Mouse (Mus musculus) embryonic facial prominence, embryonic 13.5 days (tissue): Measurements from ENCODE around the gene Lactb. TPM values are rescaled to one million over a fixed set of nuclear protein-coding genes. Genes with fewer than 3 reads are reported as not detected.
A peak's percentile ranks its signal among the peaks of the same experiment; 100 is the strongest.
"Not testable (repeated sequence)": the region's sequence is repeated elsewhere in the genome, so short reads cannot be mapped to it uniquely, and the experiment has no call there.

Experiments used
- ATAC-seq: fragments of 200-750 bp; cut with Nextera tagmentation; 2 replicates; pipeline ENCODE4 v1.8.0; 2017; ENCODE audit warnings: low read depth; ENCODE audit not compliant: insufficient number of reproducible peaks, insufficient read depth, low FRiP score, low TSS enrichment
- H3K27ac ChIP-seq: fragments of 300-500 bp; sonication (generic); 2 replicates; pipeline ENCODE4 v1.5.1; 2015; ENCODE audit warnings: moderate library complexity, mild to moderate bottlenecking, inconsistent platforms
- H3K27me3 ChIP-seq: fragments of 300-500 bp; sonication (generic); 2 replicates; pipeline ENCODE4 v1.6.1; 2015; ENCODE audit warnings: mild to moderate bottlenecking, inconsistent platforms
- H3K36me3 ChIP-seq: fragments of 300-500 bp; sonication (generic); 2 replicates; pipeline ENCODE4 v1.6.1; 2015; ENCODE audit warnings: mild to moderate bottlenecking, inconsistent platforms
- H3K4me1 ChIP-seq: fragments of 300-500 bp; sonication (generic); 2 replicates; pipeline ENCODE4 v1.6.1; 2015; ENCODE audit warnings: inconsistent platforms
- H3K4me2 ChIP-seq: fragments of 300-500 bp; sonication (generic); 2 replicates; pipeline ENCODE4 v1.6.1; 2015; ENCODE audit warnings: moderate library complexity, mild to moderate bottlenecking, inconsistent platforms
- H3K4me3 ChIP-seq: fragments of 300-500 bp; sonication (generic); 2 replicates; pipeline ENCODE4 v1.5.1; 2015; ENCODE audit warnings: mild to moderate bottlenecking, inconsistent platforms
- H3K9ac ChIP-seq: fragments of 300-500 bp; sonication (generic); 2 replicates; pipeline ENCODE4 v1.6.1; 2015; ENCODE audit warnings: mild to moderate bottlenecking, inconsistent platforms
- H3K9me3 ChIP-seq: fragments of 300-500 bp; sonication (generic); 2 replicates; pipeline ENCODE4 v1.6.1; 2016; ENCODE audit warnings: inconsistent platforms
- WGBS: fragments of 180-500 bp; shearing (Covaris S2); methylation state at CpG from one replicate; pipeline ENCODE4 v1.1.7; 2015; ENCODE audit warnings: mixed read lengths; 5-methylcytosine and 5-hydroxymethylcytosine counted together
- polyA plus RNA-seq: library from polyadenylated mRNA; unstranded; fragments of >200 nt; fragmentation: Nextera tagmentation; extraction: Ambion mirVana; gene quantifications from 2 replicates; pipeline ENCODE4 v1.2.1, GENCODE M21; 2015

Gene Lactb
- polyA plus RNA-seq, 1 experiment from 2014 or later, result 9.3 TPM

- Histone ChIP-seq H3K4me1 (peaks cover 30% of the 10 kb centered on the region), H3K27ac (peak overlapping the region; percentile 88), H3K9ac (peak overlapping the region; percentile 93), H3K27me3 (no peaks in the 10 kb centered on the region), H3K9me3 (no peaks in the 10 kb centered on the region), H3K4me3 (peak overlapping the region; percentile 91), H3K36me3 (no peaks in the 10 kb centered on the region), H3K4me2 (peak overlapping the region; percentile 91)
- 2% methylated on average over 27 of the region's 27 CpGs for WGBS
- ATAC-seq, result no peak
Observed at GRCm38 (mm10) chr9:66918672-66919330, 56.5 kb downstream of the Lactb start.

GRCm38 (mm10) chr9:66917892-66918255, 57.4 kb downstream of the Lactb start:
- WGBS, result 70% methylated on average over 1 of the region's 1 CpGs
- no peaks in the 10 kb centered on the region for H3K27me3 ChIP-seq
- no peaks in the 10 kb centered on the region for H3K36me3 ChIP-seq
- no peak overlapping the region for H3K27ac ChIP-seq
- ATAC-seq, result no peak
- H3K4me1 ChIP-seq, result peaks cover 30% of the 10 kb centered on the region
- no peak overlapping the region for H3K9ac ChIP-seq
- H3K4me3 ChIP-seq, result peak overlapping the region; percentile 91
- H3K9me3 ChIP-seq, result no peaks in the 10 kb centered on the region
- H3K4me2 ChIP-seq, result peak overlapping the region; percentile 91

GRCm38 (mm10) chr9:66917216-66917891, 57.9 kb downstream of the Lactb start:
- H3K27ac ChIP-seq, result no peak overlapping the region
- H3K27me3 ChIP-seq, result no peaks in the 10 kb centered on the region
- no peak overlapping the region for H3K4me2 ChIP-seq
- no peak overlapping the region for H3K4me3 ChIP-seq
- H3K36me3 ChIP-seq, result no peaks in the 10 kb centered on the region
- no peak overlapping the region for H3K9ac ChIP-seq
- H3K4me1 ChIP-seq, result peaks cover 30% of the 10 kb centered on the region
- ATAC-seq, result no peak
- 87% methylated on average over 8 of the region's 8 CpGs for WGBS
- no peaks in the 10 kb centered on the region for H3K9me3 ChIP-seq

GRCm38 (mm10) chr9:66915869-66916785, 59.2 kb downstream of the Lactb start:
- peaks cover 30% of the 10 kb centered on the region for H3K4me1 ChIP-seq
- H3K27ac ChIP-seq, result no peak overlapping the region
- no peaks in the 10 kb centered on the region for H3K9me3 ChIP-seq
- no peak overlapping the region for H3K9ac ChIP-seq
- H3K4me2 ChIP-seq, result no peak overlapping the region
- no peak overlapping the region for H3K4me3 ChIP-seq
- no peaks in the 10 kb centered on the region for H3K36me3 ChIP-seq
- 83% methylated on average over 9 of the region's 9 CpGs for WGBS
- H3K27me3 ChIP-seq, result no peaks in the 10 kb centered on the region
- ATAC-seq, result no peak

GRCm38 (mm10) chr9:66915401-66915800, 59.9 kb downstream of the Lactb start:
- Histone ChIP-seq H3K27me3 (no peaks in the 10 kb centered on the region), H3K36me3 (no peaks in the 10 kb centered on the region), H3K9ac (no peak overlapping the region), H3K4me2 (no peak overlapping the region), H3K9me3 (no peaks in the 10 kb centered on the region), H3K4me1 (peaks cover 30% of the 10 kb centered on the region), H3K4me3 (no peak overlapping the region), H3K27ac (no peak overlapping the region)
- no peak for ATAC-seq
- WGBS, result 80% methylated on average over 5 of the region's 5 CpGs

GRCm38 (mm10) chr9:66914540-66914939, 60.7 kb downstream of the Lactb start:
- H3K4me2 ChIP-seq, result no peak overlapping the region
- H3K9ac ChIP-seq, result no peak overlapping the region
- 91% methylated on average over 3 of the region's 3 CpGs for WGBS
- no peaks in the 10 kb centered on the region for H3K9me3 ChIP-seq
- H3K36me3 ChIP-seq, result no peaks in the 10 kb centered on the region
- no peak overlapping the region for H3K27ac ChIP-seq
- H3K4me3 ChIP-seq, result no peak overlapping the region
- peaks cover 30% of the 10 kb centered on the region for H3K4me1 ChIP-seq
- no peaks in the 10 kb centered on the region for H3K27me3 ChIP-seq
- ATAC-seq, result no peak

- H3K9me3 ChIP-seq, H3K4me3 ChIP-seq, H3K4me2 ChIP-seq, H3K27me3 ChIP-seq, H3K9ac ChIP-seq, ATAC-seq, H3K36me3 ChIP-seq, H3K27ac ChIP-seq: not testable (repeated sequence)
- WGBS, result 89% methylated on average over 5 of the region's 5 CpGs
- peaks cover 29% of the 10 kb centered on the region for H3K4me1 ChIP-seq
Observed at GRCm38 (mm10) chr9:66913254-66913934, 61.9 kb downstream of the Lactb start.

GRCm38 (mm10) chr9:66912304-66912703, 63.0 kb downstream of the Lactb start:
- H3K36me3 ChIP-seq, result no peaks in the 10 kb centered on the region
- peaks cover 20% of the 10 kb centered on the region for H3K4me1 ChIP-seq
- no peaks in the 10 kb centered on the region for H3K27me3 ChIP-seq
- no peaks in the 10 kb centered on the region for H3K9me3 ChIP-seq
- ATAC-seq, result no peak
- H3K4me3 ChIP-seq, result no peak overlapping the region
- no peak overlapping the region for H3K27ac ChIP-seq
- no peak overlapping the region for H3K4me2 ChIP-seq
- no peak overlapping the region for H3K9ac ChIP-seq

GRCm38 (mm10) chr9:66910677-66911076, 64.6 kb downstream of the Lactb start:
- no peaks in the 10 kb centered on the region for H3K36me3 ChIP-seq
- H3K27ac ChIP-seq, result no peak overlapping the region
- no peaks in the 10 kb centered on the region for H3K9me3 ChIP-seq
- no peak overlapping the region for H3K9ac ChIP-seq
- no peak overlapping the region for H3K4me2 ChIP-seq
- no peak for ATAC-seq
- H3K27me3 ChIP-seq, result no peaks in the 10 kb centered on the region
- H3K4me3 ChIP-seq, result no peak overlapping the region
- 82% methylated on average over 5 of the region's 5 CpGs for WGBS
- H3K4me1 ChIP-seq, result peaks cover 19% of the 10 kb centered on the region

- no peak overlapping the region for H3K27ac ChIP-seq
- WGBS, result 73% methylated on average over 7 of the region's 7 CpGs
- no peaks in the 10 kb centered on the region for H3K36me3 ChIP-seq
- H3K4me1 ChIP-seq, result peaks cover 13% of the 10 kb centered on the region
- no peak overlapping the region for H3K4me2 ChIP-seq
- no peaks in the 10 kb centered on the region for H3K9me3 ChIP-seq
- H3K9ac ChIP-seq, result no peak overlapping the region
- ATAC-seq, result no peak
- no peak overlapping the region for H3K4me3 ChIP-seq
- no peaks in the 10 kb centered on the region for H3K27me3 ChIP-seq
Observed at GRCm38 (mm10) chr9:66909922-66910321, 65.4 kb downstream of the Lactb start.

GRCm38 (mm10) chr9:66907746-66908397, 67.4 kb downstream of the Lactb start:
- no peaks in the 10 kb centered on the region for H3K36me3 ChIP-seq

More at GRCm38 (mm10) chr9:66907746-66908397, 67.4 kb downstream of the Lactb start:
- 80% methylated on average over 5 of the region's 5 CpGs for WGBS
- Histone ChIP-seq H3K4me1 (peaks cover 12% of the 10 kb centered on the region), H3K4me3 (no peak overlapping the region), H3K27me3 (no peaks in the 10 kb centered on the region), H3K4me2 (no peak overlapping the region), H3K9me3 (no peaks in the 10 kb centered on the region), H3K27ac (no peak overlapping the region), H3K9ac (no peak overlapping the region)
- no peak for ATAC-seq
